Mouse (Mus musculus) Patski (cell line): ENCODE results near the gene Kank1. TPM values are rescaled to one million over a fixed set of nuclear protein-coding genes. Genes with fewer than 3 reads are reported as not detected.
A peak's percentile ranks its signal among the peaks of the same experiment; 100 is the strongest.

ENCODE experiments used
- ATAC-seq: fragments of 100-300 bp; one replicate; pipeline ENCODE4 v1.8.0; 2021
- CTCF ChIA-PET: fragments of 350-600 bp; sonication (Branson Sonifier 250); formaldehyde crosslinking; loops from one replicate; lab custom pipeline; 2022; ENCODE audit warnings: inconsistent platforms; lab: Charles Lee
- POLR2A ChIA-PET: fragments of 350-600 bp; sonication (Branson Sonifier 250); formaldehyde crosslinking; loops from one replicate; lab custom pipeline; 2022; ENCODE audit warnings: antibody characterized with exemption, inconsistent platforms; lab: Charles Lee
- DNase-seq: peaks from one replicate; pipeline ENCODE4 v3.0.0-alpha.2; 2011; ENCODE audit warnings: low read depth, low spot score
- H3K27me3 ChIP-seq: fragments of 371-371 bp; one replicate; pipeline ENCODE4 v1.5.1; 2021
- CTCF ChIP-seq: fragments of 100-300 bp; IDR thresholded peaks from one replicate; pipeline ENCODE4 v1.5.1; 2021
- in situ Hi-C: fragments of 300-500 bp; cut with MboI; formaldehyde crosslinking; loops from 3 replicates; pipeline ENCODE4 v1.11.1; 2018; ENCODE audit warnings: low pct_unique_long_range_greater_than_20kb, mixed read lengths
- polyA plus RNA-seq: library from polyadenylated mRNA; unstranded; gene quantifications from one replicate; pipeline ENCODE4 v1.2.3, GENCODE M21; 2021

The Kank1 gene
- polyA plus RNA-seq, 1 experiment from 2014 or later: 60.9 TPM

GRCm38 (mm10) chr19:25360571-25361029 lies 123.8 kb downstream of the Kank1 start:
- ChIA-PET CTCF (no interaction called here), POLR2A (no interaction called here)
- DNase-seq: no peak
- H3K27me3 ChIP-seq: no peaks in the 10 kb centered on the region
- no peak for TF ChIP-seq CTCF
- no peak for ATAC-seq
- in situ Hi-C loops: no loop called here

DNA sequence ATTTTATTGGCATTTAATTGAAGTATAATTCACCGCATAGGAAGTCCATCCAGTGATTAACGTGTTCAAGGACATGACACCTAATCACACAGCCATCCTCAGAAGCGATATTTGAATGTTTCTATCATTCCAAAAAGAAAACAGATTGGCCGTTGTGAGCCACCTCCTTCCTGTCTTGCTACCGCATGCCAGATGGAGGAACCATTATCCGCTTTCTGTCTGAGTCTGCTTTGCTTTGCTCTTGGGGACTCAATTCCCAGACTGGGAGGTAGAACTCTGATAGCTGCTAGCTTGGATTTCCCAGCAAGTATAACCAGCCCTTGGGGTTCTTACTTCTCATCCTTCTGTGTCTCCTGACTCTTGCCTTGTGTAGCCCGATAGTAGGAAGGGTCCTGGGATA lies 125.2 kb downstream of the Kank1 start:
- no peak for TF ChIP-seq CTCF
- H3K27me3 ChIP-seq: no peaks in the 10 kb centered on the region
- POLR2A ChIA-PET: no interaction called here
- DNase-seq: no peak
- ATAC-seq: no peak
- CTCF ChIA-PET: no interaction called here
- in situ Hi-C loops: no loop called here

- ChIA-PET POLR2A (interaction anchor here (0.6 to 1.2 kb wide), 2 partner anchors 9 to 81 kb away, joined by 3 to 4 read pairs; no protein-coding TSS in a partner anchor), CTCF (interaction anchor here (1.4 kb wide), 1 partner anchor 85 kb away, joined by 6 read pairs; no protein-coding TSS in a partner anchor)
- in situ Hi-C loops: no loop called here
- ATAC-seq (no peak), DNase-seq (no peak)
- H3K27me3 ChIP-seq: no peaks in the 10 kb centered on the region
- TF ChIP-seq CTCF: no peak
These were observed 128.9 kb downstream of the Kank1 start for GRCm38 (mm10) chr19:25365698-25366097.

- DNase-seq (peak; percentile 51), ATAC-seq (peak; percentile 69)
- in situ Hi-C loops: no loop called here
- H3K27me3 ChIP-seq: no peaks in the 10 kb centered on the region
- no peak for TF ChIP-seq CTCF
- ChIA-PET CTCF (interaction anchor here (1.0 to 1.4 kb wide), 3 partner anchors 35 to 84 kb away, joined by 3 to 6 read pairs (median 4); no protein-coding TSS in a partner anchor), POLR2A (interaction anchor here (1.2 kb wide), 1 partner anchor 8 kb away, joined by 4 read pairs; no protein-coding TSS in a partner anchor)
These were observed 129.8 kb downstream of the Kank1 start for GRCm38 (mm10) chr19:25366620-25367019.

- H3K27me3 ChIP-seq: no peaks in the 10 kb centered on the region
- DNase-seq (no peak), ATAC-seq (no peak)
- in situ Hi-C loops: no loop called here
- POLR2A ChIA-PET: interaction anchor here (1.0 kb wide), 1 partner anchor 14 kb away, joined by 3 read pairs; no protein-coding TSS in a partner anchor
- TF ChIP-seq CTCF: no peak
- CTCF ChIA-PET: interaction anchor here (0.6 kb wide), 1 partner anchor 48 kb away, joined by 3 read pairs; no protein-coding TSS in a partner anchor
These were observed 133.7 kb downstream of the Kank1 start for GRCm38 (mm10) chr19:25370428-25370827.

GRCm38 (mm10) chr19:25372794-25373193 lies 136.0 kb downstream of the Kank1 start:
- POLR2A ChIA-PET: interaction anchor here (1.3 kb wide), 1 partner anchor 17 kb away, joined by 3 read pairs; no protein-coding TSS in a partner anchor
- no peak for DNase-seq
- no peak for ATAC-seq
- CTCF ChIA-PET: no interaction called here
- in situ Hi-C loops: no loop called here
- TF ChIP-seq CTCF: no peak
- H3K27me3 ChIP-seq: no peaks in the 10 kb centered on the region

GRCm38 (mm10) chr19:25373594-25373993 lies 136.8 kb downstream of the Kank1 start:
- in situ Hi-C loops: no loop called here
- H3K27me3 ChIP-seq: no peaks in the 10 kb centered on the region
- ATAC-seq (no peak), DNase-seq (no peak)
- TF ChIP-seq CTCF: peak; percentile 78
- ChIA-PET POLR2A (interaction anchor here (1.3 kb wide), 1 partner anchor 18 kb away, joined by 3 read pairs; no protein-coding TSS in a partner anchor), CTCF (interaction anchor here (0.5 to 1.3 kb wide), 3 partner anchors 12 to 1189 kb away, joined by 3 to 6 read pairs (median 4); no protein-coding TSS in a partner anchor)

GRCm38 (mm10) chr19:25374191-25374590 lies 137.4 kb downstream of the Kank1 start:
- in situ Hi-C loops: no loop called here
- ChIA-PET POLR2A (interaction anchor here (1.0 kb wide), 1 partner anchor 8 kb away, joined by 4 read pairs; no protein-coding TSS in a partner anchor), CTCF (interaction anchor here (0.7 to 1.3 kb wide), 5 partner anchors 12 to 76 kb away, joined by 3 to 6 read pairs (median 3); no protein-coding TSS in a partner anchor)
- DNase-seq (no peak), ATAC-seq (no peak)
- no peak for TF ChIP-seq CTCF
- no peaks in the 10 kb centered on the region for H3K27me3 ChIP-seq

GRCm38 (mm10) chr19:25374926-25375325 lies 138.2 kb downstream of the Kank1 start:
- no peak for DNase-seq
- POLR2A ChIA-PET: interaction anchor here (1.0 to 1.1 kb wide), 2 partner anchors 9 kb away, joined by 3 to 4 read pairs; no protein-coding TSS in a partner anchor

DNA sequence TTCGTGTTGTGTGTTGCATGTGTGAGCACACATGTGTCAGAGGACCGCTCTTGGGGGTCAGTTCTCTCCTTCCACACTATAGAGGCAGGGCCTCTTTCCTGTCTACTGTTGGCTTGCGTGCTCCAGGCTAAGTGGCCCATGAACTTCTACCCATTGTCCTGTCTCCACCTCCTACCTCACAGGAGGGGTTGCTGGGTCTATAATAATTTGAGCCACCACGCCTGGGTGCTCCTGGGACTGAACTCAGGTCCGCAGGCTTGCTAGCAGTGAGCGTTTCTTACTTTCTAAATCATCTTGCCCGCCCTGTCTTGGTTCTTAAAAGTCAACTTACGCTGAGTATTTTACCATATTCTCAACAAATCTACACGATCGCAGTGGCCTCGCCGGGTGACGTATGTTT lies 140.1 kb downstream of the Kank1 start:
- ATAC-seq: no peak
- POLR2A ChIA-PET: no interaction called here

More at GRCm38 (mm10) chr19:25374926-25375325, 138.2 kb downstream of the Kank1 start:
- no peak for TF ChIP-seq CTCF
- CTCF ChIA-PET: interaction anchor here (1.0 to 1.2 kb wide), 3 partner anchors 15 to 42 kb away, joined by 3 read pairs; no protein-coding TSS in a partner anchor
- peak; percentile 44 for ATAC-seq
- in situ Hi-C loops: no loop called here
- H3K27me3 ChIP-seq: no peaks in the 10 kb centered on the region

DNA sequence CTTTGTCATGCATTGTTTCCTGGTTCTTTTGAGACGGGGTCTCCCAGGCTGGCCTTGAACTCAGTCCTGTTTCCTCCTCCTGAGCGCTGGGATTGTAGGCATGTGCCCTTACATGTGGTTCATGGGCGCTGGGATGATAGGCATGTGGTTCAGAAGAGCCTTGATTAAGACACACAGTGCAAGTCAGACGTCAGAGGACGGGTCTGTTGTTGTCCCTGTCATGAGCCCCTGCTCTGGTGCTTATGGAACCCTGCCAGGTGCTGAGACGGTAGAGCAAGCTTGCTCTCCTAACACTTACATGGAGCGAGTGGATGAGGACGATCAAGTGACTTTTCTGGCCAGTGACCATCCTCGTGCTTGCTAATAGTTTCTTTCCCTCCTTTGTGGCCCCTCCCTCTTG lies 143.9 kb downstream of the Kank1 start:
- in situ Hi-C loops: no loop called here
- no peak for TF ChIP-seq CTCF
- ATAC-seq (no peak), DNase-seq (no peak)
- no peaks in the 10 kb centered on the region for H3K27me3 ChIP-seq
- CTCF ChIA-PET: interaction anchor here (0.7 to 1.3 kb wide), 4 partner anchors 9 to 25 kb away, joined by 3 read pairs; no protein-coding TSS in a partner anchor
- POLR2A ChIA-PET: interaction anchor here (0.5 kb wide), 1 partner anchor 1108 kb away, joined by 10 read pairs; no protein-coding TSS in a partner anchor

More for the DNA sequence above, 140.1 kb downstream of the Kank1 start:
- CTCF ChIA-PET: no interaction called here
- H3K27me3 ChIP-seq: no peaks in the 10 kb centered on the region
- no peak for TF ChIP-seq CTCF
- in situ Hi-C loops: no loop called here
- DNase-seq: no peak
